Mouse (Mus musculus): ENCODE results near the gene Amdhd1.

- TF ChIP-seq CTCF (IDR thresholded peaks at IDR 0.05; ENCODE audit: low read depth, low read length) = no peak
- no peak for TF ChIP-seq POLR2A (IDR thresholded peaks at IDR 0.05; ENCODE audit: borderline replicate concordance, low read depth, low read length)
Measured at GRCm38 (mm10) chr10:93538287-93538686, 1.5 kb downstream of the Amdhd1 start.

Measured in bone marrow macrophage, adult 2 months (primary cell).